Mouse (Mus musculus) cortical plate, adult 2 months (tissue): Measurements from ENCODE around the gene Srp68. TPM values are rescaled to one million over a fixed set of nuclear protein-coding genes. Genes with fewer than 3 reads are reported as not detected.

Experiments
- H3K27ac ChIP-seq: fragments of 200-500 bp; 2 replicates; pipeline ENCODE4 v1.5.1; 2012; ENCODE audit warnings: low read length, control low read depth, inconsistent platforms; ENCODE audit not compliant: insufficient read depth
- H3K4me1 ChIP-seq: fragments of 200-500 bp; 2 replicates; pipeline ENCODE4 v1.6.1; 2011; ENCODE audit warnings: low read length; ENCODE audit not compliant: control insufficient read depth, insufficient read depth
- H3K4me3 ChIP-seq: fragments of 200-500 bp; 2 replicates; pipeline ENCODE4 v1.5.1; 2011; ENCODE audit warnings: mild to moderate bottlenecking, low read length, control low read depth; ENCODE audit not compliant: insufficient read depth
- CTCF ChIP-seq: fragments of 200-500 bp; IDR thresholded peaks from 2 replicates; pipeline ENCODE4 v1.5.1; 2011; ENCODE audit warnings: mild to moderate bottlenecking, control low read depth, low read length; ENCODE audit not compliant: insufficient read depth; ENCODE audit errors: extremely low read depth
- POLR2A ChIP-seq: fragments of 200-500 bp; IDR thresholded peaks from 2 replicates; pipeline ENCODE4 v1.6.1; 2011; ENCODE audit warnings: mild to moderate bottlenecking, low read length, control low read depth; ENCODE audit not compliant: insufficient read depth; ENCODE audit errors: extremely low read depth
- polyA plus RNA-seq: library from polyadenylated mRNA; depleted of rRNA; stranded (reverse); fragments of >200 nt; gene quantifications from 2 replicates; pipeline ENCODE4 v1.2.3, GENCODE M21; 2012

Gene Srp68
- polyA plus RNA-seq, 1 experiment, result 63.4 TPM

DNA sequence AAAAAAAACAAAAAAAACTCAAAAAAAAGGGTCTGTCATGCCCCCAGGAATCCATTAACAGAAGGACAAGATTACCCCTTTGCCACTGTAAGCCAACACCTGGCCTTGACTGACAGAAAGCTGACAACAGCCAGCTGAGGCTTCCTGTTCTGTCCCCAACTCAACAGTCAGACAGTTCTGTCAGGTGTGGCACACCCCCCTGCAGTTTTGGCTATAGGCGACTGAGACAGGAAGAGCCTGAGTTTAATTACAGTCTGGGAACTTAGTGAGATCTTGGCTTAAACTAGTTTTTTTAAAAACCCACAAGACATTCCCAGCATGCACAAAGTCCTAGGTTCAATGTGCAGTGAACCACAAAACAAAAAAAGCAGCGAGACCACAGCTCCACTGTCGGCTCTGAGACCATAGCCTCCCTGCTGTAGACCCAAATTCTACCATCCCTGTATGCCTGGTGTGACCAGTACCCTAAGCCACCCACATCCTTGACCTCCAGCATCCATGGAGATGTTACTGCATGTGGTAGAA is 20.9 kb downstream of the Srp68 start:
- Histone ChIP-seq H3K27ac (no peak overlapping the region), H3K4me1 (peaks cover 7% of the 10 kb centered on the region), H3K4me3 (no peak overlapping the region)
- TF ChIP-seq CTCF (no peak), POLR2A (no peak)

GRCm38 (mm10) chr11:116250898-116251297 is 23.1 kb downstream of the Srp68 start:
- no peak overlapping the region for H3K4me3 ChIP-seq
- no peak for TF ChIP-seq POLR2A
- TF ChIP-seq CTCF, result no peak

GRCm38 (mm10) chr11:116247502-116248222 is 26.4 kb downstream of the Srp68 start:
- Histone ChIP-seq H3K4me1 (no peaks in the 10 kb centered on the region), H3K4me3 (no peak overlapping the region), H3K27ac (no peak overlapping the region)
- no peak for TF ChIP-seq CTCF
- no peak for TF ChIP-seq POLR2A

More at GRCm38 (mm10) chr11:116250898-116251297, 23.1 kb downstream of the Srp68 start:
- Histone ChIP-seq H3K4me1 (peaks cover 3% of the 10 kb centered on the region; the same call in 1 of the 2 replicates), H3K27ac (no peak overlapping the region)

- Histone ChIP-seq H3K27ac (no peak overlapping the region), H3K4me1 (no peaks in the 10 kb centered on the region), H3K4me3 (no peak overlapping the region)
- TF ChIP-seq POLR2A, result no peak
- no peak for TF ChIP-seq CTCF
Measured at GRCm38 (mm10) chr11:116245616-116246015, 28.4 kb downstream of the Srp68 start.

- Histone ChIP-seq H3K4me1 (no peaks in the 10 kb centered on the region), H3K27ac (no peak overlapping the region), H3K4me3 (no peak overlapping the region)
- TF ChIP-seq POLR2A (no peak), CTCF (no peak)
Measured at GRCm38 (mm10) chr11:116244580-116244979, 29.4 kb downstream of the Srp68 start.

GRCm38 (mm10) chr11:116241744-116242235 is 32.2 kb downstream of the Srp68 start:
- TF ChIP-seq CTCF, result no peak
- no peak for TF ChIP-seq POLR2A
- H3K27ac ChIP-seq, result no peak overlapping the region
- H3K4me1 ChIP-seq, result no peaks in the 10 kb centered on the region
- H3K4me3 ChIP-seq, result no peak overlapping the region

DNA sequence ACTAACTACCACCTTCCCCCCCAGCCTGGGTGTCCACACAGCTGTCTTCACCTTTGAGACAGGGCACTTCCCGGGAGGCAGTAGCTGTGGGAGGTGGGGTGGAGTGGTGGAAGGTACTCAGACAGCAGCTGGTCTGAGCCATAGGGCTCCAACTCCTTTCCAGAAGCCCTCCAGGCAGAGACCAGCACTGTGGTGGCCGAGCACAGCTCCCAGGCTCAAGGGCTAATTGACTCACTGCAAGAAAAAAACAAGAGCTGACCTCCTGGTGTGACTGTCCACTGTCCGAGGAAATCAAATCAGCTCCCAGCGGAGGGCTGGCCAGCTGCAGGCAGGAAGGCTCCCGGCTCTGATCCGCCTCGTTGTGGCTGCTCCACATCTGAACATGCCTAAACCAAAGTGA is 34.2 kb downstream of the Srp68 start:
- no peak overlapping the region for H3K27ac ChIP-seq
- H3K4me1 ChIP-seq, result no peaks in the 10 kb centered on the region
- TF ChIP-seq CTCF (no peak), POLR2A (no peak)
- H3K4me3 ChIP-seq, result no peak overlapping the region

GRCm38 (mm10) chr11:116237742-116238395 is 36.1 kb downstream of the Srp68 start, which contains the start of gene Evpl:
Evpl (minus strand) TSS chr11:116238077.
- Histone ChIP-seq H3K4me1 (no peaks in the 10 kb centered on the region), H3K4me3 (no peak within 1 kb of the TSS), H3K27ac (no peak within 1 kb of the TSS)
- TF ChIP-seq CTCF (no peak), POLR2A (no peak)

DNA sequence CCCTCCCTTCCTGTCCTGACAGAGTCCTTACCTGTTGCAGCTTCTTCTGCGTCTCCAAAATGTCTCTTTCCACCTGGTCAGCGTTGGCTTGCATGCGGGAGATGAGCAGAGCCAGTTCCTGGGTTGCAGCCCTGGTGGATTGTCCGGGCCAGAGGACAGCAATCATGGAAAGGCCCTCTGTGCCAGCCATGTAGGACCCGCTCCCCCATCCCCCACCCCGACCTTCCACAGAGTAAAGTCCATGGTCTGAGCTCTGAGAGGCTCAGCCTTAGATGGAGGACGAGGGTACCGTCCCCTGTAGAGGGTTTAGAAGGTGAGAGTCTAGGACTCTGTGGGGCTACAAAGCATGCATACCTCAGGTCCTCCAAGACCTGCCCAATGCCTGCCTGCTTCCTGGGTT is 39.1 kb downstream of the Srp68 start:
- no peak for TF ChIP-seq CTCF
- no peak for TF ChIP-seq POLR2A
- H3K4me1 ChIP-seq, result no peaks in the 10 kb centered on the region
- H3K27ac ChIP-seq, result no peak overlapping the region

More for the DNA sequence above, 39.1 kb downstream of the Srp68 start:
- no peak overlapping the region for H3K4me3 ChIP-seq
